Mouse (Mus musculus) neutrophil, adult 5-6 weeks (primary cell): ENCODE measurements around the gene Mob3a. TPM values are rescaled to one million over a fixed set of nuclear protein-coding genes. Genes with fewer than 3 reads are reported as not detected.
A peak's percentile ranks its signal among the peaks of the same experiment; 100 is the strongest.

Experiments used
- ATAC-seq: fragments of 151-379, 151-347 bp; 2 replicates; pipeline ENCODE4 v1.8.0; 2017; ENCODE audit warnings: mild to moderate bottlenecking, moderate TSS enrichment; ENCODE audit not compliant: insufficient number of reproducible peaks, poor library complexity, low FRiP score, severe bottlenecking; ENCODE audit errors: extremely low read depth
- total RNA-seq: library from RNA; stranded (forward); fragments of 200-1000 nt; gene quantifications from 2 replicates; pipeline ENCODE4 v1.2.3, GENCODE M21; 2017

Gene Mob3a
- total RNA-seq, 1 experiment from 2014 or later = 171 TPM

- ATAC-seq = peak; percentile 37
Observed at GRCm38 (mm10) chr10:80702536-80703390, 986 bp upstream of the Mob3a start.

GRCm38 (mm10) chr10:80700732-80701131 lies 1.0 kb downstream of the Mob3a start:
- ATAC-seq = peak; percentile 22; the same call in 1 of the 2 replicates

- ATAC-seq = no peak
Observed at GRCm38 (mm10) chr10:80700038-80700504, 1.7 kb downstream of the Mob3a start.

GRCm38 (mm10) chr10:80698605-80699004 lies 3.2 kb downstream of the Mob3a start:
- ATAC-seq = no peak

GRCm38 (mm10) chr10:80697812-80698211 lies 4.0 kb downstream of the Mob3a start:
- ATAC-seq = no peak

- ATAC-seq = no peak
Observed at GRCm38 (mm10) chr10:80697393-80697787, 4.4 kb downstream of the Mob3a start.

- ATAC-seq = no peak
Observed at GRCm38 (mm10) chr10:80696502-80697392, 5.0 kb downstream of the Mob3a start.

GRCm38 (mm10) chr10:80695801-80696501 lies 5.8 kb downstream of the Mob3a start:
- ATAC-seq = no peak

- ATAC-seq = peak; percentile 82
Observed at GRCm38 (mm10) chr10:80695186-80695585, 6.6 kb downstream of the Mob3a start.

GRCm38 (mm10) chr10:80694159-80694938 lies 7.4 kb downstream of the Mob3a start:
- no peak for ATAC-seq

- no peak for ATAC-seq
Observed at GRCm38 (mm10) chr10:80693401-80694045, 8.3 kb downstream of the Mob3a start.

- peak; percentile 52 for ATAC-seq
Observed at GRCm38 (mm10) chr10:80692249-80693165, 9.3 kb downstream of the Mob3a start.

- ATAC-seq = peak; percentile 48
Observed at GRCm38 (mm10) chr10:80687850-80688249, 13.9 kb downstream of the Mob3a start.

- ATAC-seq = no peak
Observed at GRCm38 (mm10) chr10:80686617-80687016, 15.2 kb downstream of the Mob3a start.

GRCm38 (mm10) chr10:80684984-80685383 lies 16.8 kb downstream of the Mob3a start:
- no peak for ATAC-seq

GRCm38 (mm10) chr10:80684214-80684613 lies 17.6 kb downstream of the Mob3a start:
- peak; percentile 71 for ATAC-seq

- ATAC-seq = no peak
Observed at GRCm38 (mm10) chr10:80683647-80684046, 18.1 kb downstream of the Mob3a start.
